Mouse (Mus musculus): Measurements from ENCODE around the gene 2810004N23Rik. TPM values are rescaled to one million over a fixed set of nuclear protein-coding genes. Genes with fewer than 3 reads are reported as not detected.

Gene 2810004N23Rik
- total RNA-seq (2021) = 10 to 100 TPM; 21.2 to 24.2 TPM

GRCm38 (mm10) chr8:124862321-124863162 is at the start of gene 2810004N23Rik, which contains the start of gene Gnpat:
TSS of gene 2810004N23Rik (minus strand) at chr8:124863120.
TSS of gene Gnpat (plus strand) at chr8:124863033.
- peak; percentile 96 for DNase-seq
- intact Hi-C loops (cut with DNase I) = no loop called here

DNA sequence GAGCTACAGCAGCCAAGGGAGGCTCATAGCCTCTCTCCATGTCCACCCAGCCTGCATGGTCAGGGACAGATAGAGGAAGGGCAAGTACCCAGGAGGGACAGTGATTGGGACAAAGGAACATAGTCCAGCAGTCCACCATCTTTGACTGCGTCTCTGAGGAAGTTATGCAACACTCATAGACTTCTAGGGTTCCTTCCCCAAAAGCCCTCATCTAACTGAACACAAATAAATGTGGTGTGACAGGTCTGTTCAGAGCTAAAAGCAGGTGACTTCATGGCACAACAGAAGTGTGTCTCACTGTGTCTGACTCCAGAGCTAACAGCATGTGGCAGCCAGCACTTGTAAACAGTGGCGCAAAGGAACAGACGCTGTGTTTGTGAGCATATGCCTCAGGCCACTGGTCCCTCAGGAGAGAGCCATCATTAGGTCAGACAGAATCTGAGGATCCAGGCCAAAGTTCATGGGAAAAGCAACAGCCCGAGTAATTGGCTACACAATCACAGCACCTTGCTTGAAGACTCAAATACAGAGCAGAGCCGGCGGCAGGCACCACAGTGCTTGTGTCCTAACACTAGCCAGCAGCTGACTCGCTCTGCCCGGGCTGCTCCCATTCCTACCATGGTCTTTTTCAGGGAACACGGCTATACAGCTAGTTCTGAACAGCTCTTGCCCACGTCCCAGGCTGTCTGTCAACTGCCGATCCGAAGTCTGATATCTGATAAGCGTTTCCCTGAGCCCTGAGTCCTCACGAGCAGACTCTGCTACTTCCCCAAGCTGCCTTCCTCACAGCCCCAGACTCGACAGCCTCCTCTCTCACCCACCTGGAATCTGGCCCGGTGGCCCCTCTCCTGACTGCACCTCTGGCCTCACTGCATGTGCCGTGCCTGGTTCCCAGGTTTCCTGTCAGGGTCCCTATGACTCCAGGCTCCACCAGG is 49.3 kb upstream of the 2810004N23Rik start:
- intact Hi-C loops (cut with DNase I) = no loop called here
- no peak for DNase-seq

DNA sequence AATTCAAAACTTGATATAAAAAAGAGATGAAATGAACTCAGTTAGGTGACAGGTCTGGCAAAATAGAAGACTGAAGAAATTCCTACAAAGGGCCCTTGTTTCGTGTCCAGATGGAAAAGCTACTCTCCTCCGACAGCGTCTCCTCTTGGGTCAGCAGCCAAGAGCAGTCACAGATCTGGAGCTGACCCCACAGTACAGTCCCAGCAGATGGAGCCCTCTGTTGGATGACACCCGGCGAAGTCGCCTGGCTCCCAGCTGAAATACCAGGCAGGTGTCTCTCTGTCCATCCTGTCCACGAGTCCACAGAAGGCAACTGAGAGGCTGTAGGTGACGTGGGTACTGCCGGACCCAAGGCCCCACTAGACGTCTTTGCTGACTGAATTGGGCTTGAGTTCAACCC is 47.4 kb upstream of the 2810004N23Rik start:
- DNase-seq = peak; percentile 34
- intact Hi-C loops (cut with DNase I) = no loop called here

DNA sequence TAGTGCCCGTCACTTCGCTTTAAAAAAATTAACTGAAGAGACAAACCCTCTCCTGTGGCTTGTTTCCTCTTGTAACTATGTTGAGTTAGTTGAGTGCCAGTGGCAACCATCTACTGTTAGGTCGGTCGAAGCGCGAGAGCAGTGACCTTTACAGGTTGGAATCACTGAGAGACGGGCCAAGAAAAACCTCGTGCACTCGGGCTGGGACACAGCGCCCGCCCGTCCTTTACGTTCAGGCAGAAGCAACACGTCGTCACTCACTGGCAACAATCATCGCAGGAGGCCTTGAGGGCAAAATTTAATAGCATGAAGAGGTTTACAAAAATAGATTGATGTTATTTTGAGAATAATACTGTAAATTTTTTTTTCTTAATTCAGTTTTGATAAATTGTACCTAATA is 47.0 kb upstream of the 2810004N23Rik start:
- no peak for DNase-seq
- intact Hi-C loops (cut with DNase I) = no loop called here

GRCm38 (mm10) chr8:124905482-124905881 is 42.6 kb upstream of the 2810004N23Rik start:
- DNase-seq = no peak
- intact Hi-C loops (cut with DNase I) = no loop called here

- DNase-seq = no peak
Measured at GRCm38 (mm10) chr8:124903198-124903597, 40.3 kb upstream of the 2810004N23Rik start.

DNA sequence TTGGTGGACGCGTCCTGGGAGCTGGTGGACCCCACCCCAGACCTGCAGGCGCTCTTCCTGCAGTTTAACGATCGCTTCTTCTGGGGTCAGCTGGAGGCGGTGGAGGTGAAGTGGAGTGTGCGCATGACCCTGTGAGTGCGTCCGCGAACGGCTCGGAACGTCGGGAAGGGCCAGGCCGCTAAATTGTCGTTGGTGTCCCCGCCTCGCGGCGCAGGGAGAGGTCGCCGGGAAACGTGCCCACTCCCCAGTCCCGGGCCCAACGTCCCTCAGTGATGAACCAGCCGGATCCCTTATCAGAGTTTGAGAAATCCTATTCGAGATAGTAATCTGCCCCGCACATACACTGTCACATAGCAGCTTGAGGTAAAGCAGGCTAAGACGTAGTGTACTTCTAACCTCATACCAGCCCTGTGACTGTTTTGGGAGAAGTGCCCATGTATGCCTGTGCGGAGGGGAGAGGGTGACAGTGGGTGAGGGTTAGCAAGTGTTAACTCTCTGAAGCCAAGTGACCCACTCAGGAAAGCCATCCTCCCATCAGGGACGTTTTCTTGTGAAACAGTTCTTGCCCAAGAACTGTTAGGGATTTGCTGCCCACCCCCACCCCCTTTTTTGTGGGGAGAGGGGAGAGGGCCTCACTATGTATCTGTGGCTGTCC is 35.5 kb upstream of the 2810004N23Rik start:
- no peak for DNase-seq
- intact Hi-C loops (cut with DNase I) = loop anchor here (5.0 to 10.0 kb wide), 2 partner anchors 49 to 116 kb away; partner anchors contain the start of genes Egln1 and Tsnax

More at GRCm38 (mm10) chr8:124903198-124903597, 40.3 kb upstream of the 2810004N23Rik start:
- intact Hi-C loops (cut with DNase I) = no loop called here

DNA sequence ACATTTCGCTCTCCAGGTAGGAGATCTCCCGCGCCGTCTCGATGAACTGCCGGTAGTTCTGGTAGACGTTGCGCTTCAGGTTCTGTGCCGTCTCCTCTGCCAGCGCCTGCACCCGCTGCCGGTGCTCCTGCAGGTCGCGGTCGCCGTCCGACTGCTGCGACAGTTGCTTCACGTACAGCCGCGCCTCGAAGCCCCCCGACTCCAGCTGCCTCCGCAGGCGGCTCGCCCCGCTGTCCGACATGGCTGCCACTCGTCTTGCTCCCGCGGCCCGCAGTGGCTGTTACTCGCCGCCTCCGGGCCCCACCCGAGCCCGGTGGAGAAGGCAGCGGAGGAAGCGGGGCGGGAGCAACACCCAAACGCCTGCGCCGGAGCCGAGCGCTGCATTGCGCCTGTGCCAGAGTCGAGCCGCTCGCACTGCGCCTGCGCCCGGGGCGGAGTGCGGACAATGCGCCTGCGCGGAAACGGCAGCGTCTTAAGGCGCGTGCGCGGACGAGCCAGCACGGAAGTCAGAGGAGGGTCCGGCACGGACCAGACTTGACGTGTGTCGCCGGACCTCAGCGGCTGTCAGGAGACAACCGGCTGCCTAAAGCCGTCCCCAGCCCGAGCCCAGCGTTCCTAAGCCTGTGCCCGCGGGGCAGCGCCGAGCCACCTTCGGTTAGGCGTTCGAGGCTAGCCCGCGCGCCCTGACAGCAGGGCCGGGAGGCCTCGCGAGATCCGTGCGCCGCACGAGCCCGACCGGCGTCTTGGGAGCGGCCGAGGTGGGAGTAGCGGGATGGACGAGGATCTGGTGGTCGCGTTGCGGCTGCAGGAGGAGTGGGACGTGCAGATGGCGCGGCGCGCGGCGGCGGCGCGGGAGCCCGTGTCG is 34.7 kb upstream of the 2810004N23Rik start, which contains the start of the genes Exoc8 and Sprtn:
Gene Exoc8, minus strand, starts transcription at position 320 of the 865 bp plus-strand sequence.
Gene Sprtn, plus strand, starts transcription at position 501 of the 865 bp plus-strand sequence.
- intact Hi-C loops (cut with DNase I) = loop anchor here (5.0 to 10.0 kb wide), 2 partner anchors 50 to 117 kb away; partner anchors contain the start of genes Egln1 and Tsnax
- peak; percentile 98 for DNase-seq

- intact Hi-C loops (cut with DNase I) = loop anchor here (5.0 to 10.0 kb wide), 2 partner anchors 50 to 118 kb away; partner anchors contain the start of genes Egln1 and Tsnax
- DNase-seq = peak; percentile 78
Measured at GRCm38 (mm10) chr8:124896632-124897385, 33.9 kb upstream of the 2810004N23Rik start.

DNA sequence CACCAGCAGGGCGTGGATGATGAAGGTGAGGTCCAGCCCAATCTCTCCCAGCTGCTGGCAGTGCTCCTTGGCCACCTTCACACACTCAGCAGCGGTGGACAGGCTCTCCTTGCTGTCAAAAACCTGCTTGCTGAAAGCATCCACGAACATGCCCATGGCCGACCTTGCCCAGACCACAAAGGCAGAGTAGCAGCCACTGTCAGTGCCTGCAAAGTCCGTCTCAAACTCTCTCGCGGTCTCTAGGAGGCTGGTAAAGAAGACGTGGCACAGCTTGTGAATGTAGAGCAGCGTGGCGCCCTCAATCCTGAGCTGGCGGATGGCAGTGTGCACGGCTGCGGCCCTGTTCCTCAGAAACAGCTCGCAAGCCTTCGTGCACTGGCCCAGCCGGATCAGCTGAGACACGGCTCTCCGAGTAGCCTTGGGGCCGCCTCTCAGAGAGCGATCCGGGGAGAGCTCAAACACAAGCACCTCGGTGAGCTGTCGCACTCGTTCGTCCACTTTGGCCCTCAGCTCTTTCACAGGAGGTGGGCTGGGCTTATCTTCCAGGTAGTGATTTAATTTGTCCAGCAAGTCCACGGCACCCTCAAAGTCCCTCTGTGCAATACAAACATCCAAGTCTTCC is 33.2 kb upstream of the 2810004N23Rik start:
- DNase-seq = no peak
- intact Hi-C loops (cut with DNase I) = loop anchor here (5.0 to 10.0 kb wide), 2 partner anchors 51 to 119 kb away; partner anchors contain the start of genes Egln1 and Tsnax

DNA sequence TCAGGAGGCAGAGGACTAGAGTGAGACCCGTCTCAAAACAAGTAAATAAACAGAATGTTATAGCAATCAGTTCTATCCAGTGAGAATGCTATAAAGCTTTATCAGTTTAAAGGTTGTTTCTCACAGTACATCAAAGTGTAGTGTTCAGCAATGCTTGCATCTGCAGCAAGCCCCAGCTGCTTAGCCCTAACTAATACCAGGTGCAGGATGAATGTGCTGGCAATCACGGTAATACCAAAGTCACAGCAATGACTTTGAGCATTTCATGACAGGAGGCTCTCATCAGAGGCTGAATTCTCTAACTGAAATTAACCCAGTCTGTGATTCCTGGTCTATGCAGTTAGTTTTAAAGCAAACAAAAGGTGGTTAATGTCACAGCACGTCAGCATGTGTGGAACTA is 29.7 kb upstream of the 2810004N23Rik start:
- DNase-seq = no peak
- intact Hi-C loops (cut with DNase I) = loop anchor here (10.0 kb wide), 1 partner anchor 122 kb away; the partner anchor contains the start of gene Tsnax

GRCm38 (mm10) chr8:124888385-124888784 is 25.5 kb upstream of the 2810004N23Rik start:
- DNase-seq = no peak
- intact Hi-C loops (cut with DNase I) = no loop called here

DNA sequence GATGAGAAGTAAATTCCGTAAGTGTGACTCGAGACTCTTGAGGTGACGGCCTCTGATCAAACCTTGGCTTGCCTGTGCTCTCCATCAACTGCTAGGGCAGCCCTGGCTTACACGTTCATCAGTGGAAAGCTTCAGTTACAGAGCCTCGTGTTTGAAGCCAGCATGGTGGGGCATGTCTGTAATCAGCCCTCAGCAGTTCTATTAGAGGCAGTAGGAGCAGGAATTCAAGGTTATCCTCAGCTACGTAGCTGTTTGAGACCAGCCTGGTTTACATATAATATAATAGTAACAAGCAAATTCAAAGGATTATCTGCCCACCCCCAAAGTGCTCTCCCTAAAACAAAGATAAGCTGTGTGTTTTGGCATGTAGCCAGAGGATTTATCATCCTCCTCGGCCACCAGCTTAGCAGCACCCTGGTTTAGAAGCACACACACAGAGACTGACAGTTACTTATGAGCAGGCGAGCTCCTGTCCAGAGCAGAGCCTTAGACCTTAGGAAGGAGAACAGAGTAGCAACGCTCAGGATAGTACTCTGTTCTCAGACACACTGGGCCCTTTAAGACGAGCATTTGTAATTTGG is 16.1 kb upstream of the 2810004N23Rik start:
- intact Hi-C loops (cut with DNase I) = no loop called here
- DNase-seq = no peak

DNA sequence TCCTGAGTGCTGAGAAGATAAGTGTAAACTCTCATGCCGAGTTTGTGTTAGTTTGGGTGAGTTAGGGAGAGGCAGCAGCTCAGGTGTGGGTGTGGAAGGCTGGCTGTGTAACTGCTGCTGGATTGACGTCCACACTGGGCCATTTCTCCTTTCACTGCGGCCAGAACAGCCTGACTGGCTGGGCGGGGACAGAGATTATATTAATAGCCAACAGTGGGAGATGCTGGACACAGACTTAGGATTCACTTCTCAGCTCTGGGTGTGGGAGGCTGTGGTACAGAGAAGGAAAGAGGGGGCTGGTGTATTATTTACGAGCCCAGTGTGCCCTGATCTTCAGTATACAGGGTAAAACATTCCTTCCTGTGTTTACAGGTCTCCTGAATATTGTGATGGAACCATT is 15.2 kb upstream of the 2810004N23Rik start:
- DNase-seq = no peak
- intact Hi-C loops (cut with DNase I) = no loop called here

- no peak for DNase-seq
- intact Hi-C loops (cut with DNase I) = no loop called here
Measured at GRCm38 (mm10) chr8:124872690-124873089, 9.8 kb upstream of the 2810004N23Rik start.

GRCm38 (mm10) chr8:124872081-124872480 is 9.2 kb upstream of the 2810004N23Rik start:
- intact Hi-C loops (cut with DNase I) = no loop called here
- no peak for DNase-seq

GRCm38 (mm10) chr8:124871474-124871873 is 8.6 kb upstream of the 2810004N23Rik start:
- intact Hi-C loops (cut with DNase I) = no loop called here
- no peak for DNase-seq

GRCm38 (mm10) chr8:124869708-124870107 is 6.8 kb upstream of the 2810004N23Rik start:
- no peak for DNase-seq
- intact Hi-C loops (cut with DNase I) = no loop called here

Data from left cerebral cortex, postnatal 4 days (tissue).